ENCODE assay signal across 8 mouse cellular contexts in genomic region chr17:4946421-4946974, GRCm38 (mm10). TPM values are rescaled to one million over a fixed set of nuclear protein-coding genes. Genes with fewer than 3 reads are reported as not detected.
A peak's percentile ranks its signal among the peaks of the same experiment; 100 is the strongest.
DNase-seq lines count a peak whose midpoint lies in the region; ATAC-seq lines count a peak whose summit lies in the region.

No protein-coding gene starts in this region.

- no peak overlapping the region for H3K9ac ChIP-seq in forebrain, embryonic 15.5 days (replicated peaks)
- no peak overlapping the region; the same call in 1 of the 2 replicates for H3K9ac ChIP-seq in embryonic facial prominence, embryonic 11.5 days (replicated peaks; ENCODE audit: low read length)
- H3K9ac ChIP-seq in hindbrain, embryonic 14.5 days = no peak overlapping the region; the same call in 1 of the 2 replicates
- H3K9ac ChIP-seq in neural tube, embryonic 12.5 days = 0 out of 2 replicates have a peak overlapping the region, but pooled peaks have one; percentile 13

- WGBS in forebrain, embryonic 10.5 days = 14% methylated on average over 11 of the region's 12 CpGs
- 22% methylated on average over 10 of the region's 12 CpGs for WGBS in forebrain, embryonic 15.5 days
- 14% methylated on average over 12 of the region's 12 CpGs for WGBS in embryonic facial prominence, embryonic 11.5 days
- WGBS in hindbrain, embryonic 14.5 days = 18% methylated on average over 12 of the region's 12 CpGs
- 22% methylated on average over 12 of the region's 12 CpGs for whole genome bisulfite sequencing in neural tube, embryonic 12.5 days

- DNase-seq in forebrain, embryonic 10.5 days (ENCODE audit: extremely low spot score, low spot score) = no peak
- DNase-seq in embryonic facial prominence, embryonic 11.5 days (ENCODE audit: low spot score) = peak; percentile 31
- DNase-seq in hindbrain, embryonic 14.5 days (ENCODE audit: low spot score) = no peak
- peak; percentile 9 for DNase-seq in liver
- DNase-seq in frontal cortex, postnatal 25 days (ENCODE audit: low spot score in 2 of 2) = no peak

- H3K4me3 ChIP-seq in forebrain, embryonic 10.5 days = peak overlapping the region; percentile 16; the same call in 1 of the 2 replicates
- no peak overlapping the region for H3K4me3 ChIP-seq in forebrain, embryonic 15.5 days
- no peak overlapping the region for H3K4me3 ChIP-seq in embryonic facial prominence, embryonic 11.5 days (ENCODE audit: low read depth, low read length)
- no peak overlapping the region for H3K4me3 ChIP-seq in hindbrain, embryonic 14.5 days (replicated peaks; ENCODE audit: low read length)
- H3K4me3 ChIP-seq in neural tube, embryonic 12.5 days = no peak overlapping the region

- no peaks in the 10 kb centered on the region for H3K9me3 ChIP-seq in forebrain, embryonic 10.5 days
- H3K9me3 ChIP-seq in forebrain, embryonic 15.5 days = no peaks in the 10 kb centered on the region
- H3K9me3 ChIP-seq in embryonic facial prominence, embryonic 11.5 days (replicated peaks; ENCODE audit: control insufficient read depth, low read length) = no peaks in the 10 kb centered on the region
- no peaks in the 10 kb centered on the region for H3K9me3 ChIP-seq in hindbrain, embryonic 14.5 days (ENCODE audit: control insufficient read depth, low read length)
- H3K9me3 ChIP-seq in neural tube, embryonic 12.5 days = no peaks in the 10 kb centered on the region

- H3K36me3 ChIP-seq in forebrain, embryonic 10.5 days (replicated peaks) = no peaks in the 10 kb centered on the region
- no peaks in the 10 kb centered on the region for H3K36me3 ChIP-seq in forebrain, embryonic 15.5 days
- H3K36me3 ChIP-seq in embryonic facial prominence, embryonic 11.5 days (replicated peaks; ENCODE audit: control insufficient read depth, insufficient read depth, low read depth, low read length) = no peaks in the 10 kb centered on the region
- no peaks in the 10 kb centered on the region for H3K36me3 ChIP-seq in hindbrain, embryonic 14.5 days (replicated peaks; ENCODE audit: control insufficient read depth, insufficient read depth)
- H3K36me3 ChIP-seq in neural tube, embryonic 12.5 days = no peaks in the 10 kb centered on the region

- H3K27ac ChIP-seq in forebrain, embryonic 10.5 days = peak overlapping the region; percentile 51; the same call in 1 of the 2 replicates
- H3K27ac ChIP-seq in forebrain, embryonic 15.5 days (replicated peaks) = no peak overlapping the region
- no peak overlapping the region for H3K27ac ChIP-seq in embryonic facial prominence, embryonic 11.5 days (replicated peaks; ENCODE audit: low read depth, low read length)
- no peak overlapping the region for H3K27ac ChIP-seq in hindbrain, embryonic 14.5 days
- H3K27ac ChIP-seq in neural tube, embryonic 12.5 days = no peak overlapping the region

- ATAC-seq in forebrain, embryonic 15.5 days (replicated peaks) = no peak; the same call in 1 of the 2 replicates
- ATAC-seq in embryonic facial prominence, embryonic 11.5 days (replicated peaks; ENCODE audit: insufficient number of reproducible peaks, low FRiP score, low TSS enrichment, low read depth) = 0 out of 2 replicates have a peak, but pooled peaks have one; percentile 46
- peak; percentile 31; the same call in 1 of the 2 replicates for ATAC-seq in hindbrain, embryonic 14.5 days (ENCODE audit: low FRiP score)
- ATAC-seq in neural tube, embryonic 12.5 days (ENCODE audit: low FRiP score, low read depth) = no peak
- no peak for ATAC-seq in erythroblast, adult 5-6 weeks (replicated peaks; ENCODE audit: low FRiP score, poor library complexity, severe bottlenecking)

- H3K4me2 ChIP-seq in forebrain, embryonic 15.5 days (replicated peaks) = no peak overlapping the region
- H3K4me2 ChIP-seq in embryonic facial prominence, embryonic 11.5 days (ENCODE audit: low read depth, low read length) = no peak overlapping the region; the same call in 1 of the 2 replicates
- no peak overlapping the region for H3K4me2 ChIP-seq in hindbrain, embryonic 14.5 days (replicated peaks)
- peak overlapping the region; percentile 41 for H3K4me2 ChIP-seq in neural tube, embryonic 12.5 days (replicated peaks)

- peaks cover 40% of the 10 kb centered on the region for H3K27me3 ChIP-seq in forebrain, embryonic 10.5 days (ENCODE audit: poor library complexity, severe bottlenecking)
- peaks cover 4% of the 10 kb centered on the region; the same call in 1 of the 2 replicates for H3K27me3 ChIP-seq in forebrain, embryonic 15.5 days
- no peaks in the 10 kb centered on the region for H3K27me3 ChIP-seq in embryonic facial prominence, embryonic 11.5 days (ENCODE audit: control insufficient read depth, insufficient read depth, low read length)
- H3K27me3 ChIP-seq in hindbrain, embryonic 14.5 days (ENCODE audit: control insufficient read depth, insufficient read depth, low read length) = no peaks in the 10 kb centered on the region
- H3K27me3 ChIP-seq in neural tube, embryonic 12.5 days (replicated peaks) = no peaks in the 10 kb centered on the region

- peaks cover 24% of the 10 kb centered on the region for H3K4me1 ChIP-seq in forebrain, embryonic 10.5 days
- peaks cover 17% of the 10 kb centered on the region for H3K4me1 ChIP-seq in forebrain, embryonic 15.5 days
- 0 out of 2 replicates have a peak, but pooled peaks cover 3% of the 10 kb centered on the region for H3K4me1 ChIP-seq in embryonic facial prominence, embryonic 11.5 days (ENCODE audit: control insufficient read depth, insufficient read depth, low read length)
- H3K4me1 ChIP-seq in hindbrain, embryonic 14.5 days (replicated peaks; ENCODE audit: control insufficient read depth, insufficient read depth, low read length) = peaks cover 8% of the 10 kb centered on the region
- peaks cover 19% of the 10 kb centered on the region for H3K4me1 ChIP-seq in neural tube, embryonic 12.5 days

RNA-seq across cellular contexts. Expression of gene Arid1b, which starts 47.6 kb away (rescaled TPM):
- 9.1 and 9.6 TPM in 2 replicates for polyA plus RNA-seq in forebrain, embryonic 10.5 days (2016; fragmentation: Nextera tagmentation; extraction: Ambion mirVana)
- polyA plus RNA-seq in forebrain, embryonic 15.5 days (2015; fragmentation: Nextera tagmentation; extraction: Ambion mirVana) = 14.8 TPM in 2 replicates
- 12.5 and 12.9 TPM in 2 replicates for polyA plus RNA-seq in embryonic facial prominence, embryonic 11.5 days (2014; fragmentation: Nextera tagmentation; extraction: Ambion mirVana)
- polyA plus RNA-seq in hindbrain, embryonic 14.5 days (2014; fragmentation: Nextera tagmentation; extraction: Ambion mirVana) = 18.8 and 20.5 TPM in 2 replicates
- 18.6 and 18.7 TPM in 2 replicates for polyA plus RNA-seq in neural tube, embryonic 12.5 days (2016; fragmentation: Nextera tagmentation; extraction: Ambion mirVana)
- total RNA-seq in erythroblast, adult 5-6 weeks (2015; ENCODE audit: low replicate concordance) = 6.9 and 8.1 TPM in 2 replicates
- 5.0 and 6.1 TPM in 2 replicates for total RNA-seq in erythroblast, adult 5-6 weeks (2017; ENCODE audit: low replicate concordance)

Comparison
In these comparisons a context has a peak if more than half of its experiments do, and no peak if none do; other contexts are left out.
1. DNase-seq: peak in embryonic facial prominence, embryonic 11.5 days (single experiment) and liver (single experiment); none in forebrain, embryonic 10.5 days (single experiment), hindbrain, embryonic 14.5 days (single experiment) and frontal cortex, postnatal 25 days (0 of 2).
2. ATAC-seq: peak in embryonic facial prominence, embryonic 11.5 days (single experiment) and hindbrain, embryonic 14.5 days (single experiment); none in forebrain, embryonic 15.5 days (single experiment), neural tube, embryonic 12.5 days (single experiment) and erythroblast, adult 5-6 weeks (single experiment).